Mouse (Mus musculus): Measurements from ENCODE around the gene Gm13278. TPM values are rescaled to one million over a fixed set of nuclear protein-coding genes. Genes with fewer than 3 reads are reported as not detected.
"Not testable (repeated sequence)": the region's sequence is repeated elsewhere in the genome, so short reads cannot be mapped to it uniquely, and the experiment has no call there.

Gm13278 gene
- polyA plus RNA-seq (2014; fragmentation: Nextera tagmentation; extraction: Ambion mirVana), result not detected in 2 replicates

DNA sequence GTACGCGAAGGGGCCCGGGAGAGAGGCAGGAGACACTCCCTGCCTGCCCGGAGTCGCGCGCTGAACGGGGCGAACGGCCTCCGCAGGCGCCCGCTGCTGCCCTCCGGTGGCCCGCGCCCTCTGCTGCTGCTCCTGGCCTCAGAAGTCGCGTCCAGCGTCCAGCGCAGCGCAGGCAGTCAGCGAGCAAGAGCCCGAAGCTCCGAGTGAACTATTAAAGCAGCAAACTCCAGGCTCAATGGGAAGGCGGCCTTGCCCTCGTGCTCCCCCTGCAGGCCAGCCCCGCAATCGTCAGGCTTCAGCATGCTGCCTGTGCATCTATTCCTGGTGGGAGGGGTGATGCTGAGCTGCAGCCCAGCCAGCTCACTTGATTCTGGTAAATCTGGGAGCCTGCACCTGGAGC is at the start of gene Gm13278:
Gm13278 (plus strand) TSS at position 301 of the 400 bp plus-strand sequence.
- not testable (repeated sequence) for H3K9ac ChIP-seq (ENCODE audit: low read depth, low read length); H3K27me3 ChIP-seq (ENCODE audit: control insufficient read depth, insufficient read depth, low read length); H3K9me3 ChIP-seq (ENCODE audit: control insufficient read depth, low read length); H3K27ac ChIP-seq (ENCODE audit: low read depth, low read length); DNase-seq (ENCODE audit: low spot score); H3K4me3 ChIP-seq (ENCODE audit: low read depth, low read length); ATAC-seq (ENCODE audit: low FRiP score); H3K36me3 ChIP-seq (ENCODE audit: control insufficient read depth, insufficient read depth, low read length); H3K4me2 ChIP-seq (replicated peaks; ENCODE audit: low read depth, low read length); H3K4me1 ChIP-seq (replicated peaks; ENCODE audit: control insufficient read depth, insufficient read depth, low read length)
- WGBS, result no CpG with 5 or more reads among the region's 28 CpGs

DNA sequence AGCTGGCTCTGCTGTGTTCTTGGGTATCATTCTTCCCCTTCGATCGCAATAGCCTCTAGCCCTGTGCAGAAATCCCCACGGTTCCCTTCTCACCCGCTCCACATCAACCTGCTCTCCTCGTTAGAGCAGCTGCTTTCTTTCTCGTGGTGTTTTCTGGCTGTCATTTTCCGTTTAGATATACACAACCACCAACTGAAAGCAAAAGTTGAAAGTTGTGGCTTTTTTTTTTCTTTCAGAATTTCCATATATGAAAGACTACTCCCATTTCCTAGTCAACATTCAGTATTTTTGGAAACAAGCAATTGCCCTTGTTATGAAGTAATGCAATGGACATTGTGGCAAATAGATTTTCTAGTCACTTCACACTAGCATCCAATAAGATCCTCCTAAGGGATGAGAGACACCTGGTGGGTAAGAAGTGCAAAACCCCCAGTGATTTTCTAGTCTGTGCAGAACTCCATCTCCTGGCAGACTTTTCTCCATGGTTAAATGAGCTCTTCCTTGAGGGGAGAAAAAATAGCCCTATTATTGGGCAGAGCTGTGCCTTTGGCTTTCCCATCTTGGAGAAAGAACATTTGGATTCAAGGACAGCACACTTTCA is 48.5 kb upstream of the Gm13278 start:
- no peak overlapping the region for H3K4me3 ChIP-seq (ENCODE audit: low read depth, low read length)
- DNase-seq (ENCODE audit: low spot score) (no peak), ATAC-seq (ENCODE audit: low FRiP score) (no peak)
- H3K27me3 ChIP-seq (ENCODE audit: control insufficient read depth, insufficient read depth, low read length), result no peaks in the 10 kb centered on the region
- H3K36me3 ChIP-seq (ENCODE audit: control insufficient read depth, insufficient read depth, low read length), result no peaks in the 10 kb centered on the region
- no peak overlapping the region for H3K4me2 ChIP-seq (replicated peaks; ENCODE audit: low read depth, low read length)
- H3K4me1 ChIP-seq (replicated peaks; ENCODE audit: control insufficient read depth, insufficient read depth, low read length), result no peaks in the 10 kb centered on the region
- H3K27ac ChIP-seq (ENCODE audit: low read depth, low read length), result no peak overlapping the region
- 82% methylated on average over 7 of the region's 7 CpGs for WGBS
- H3K9ac ChIP-seq (ENCODE audit: low read depth, low read length), result no peak overlapping the region
- no peaks in the 10 kb centered on the region for H3K9me3 ChIP-seq (ENCODE audit: control insufficient read depth, low read length)

DNA sequence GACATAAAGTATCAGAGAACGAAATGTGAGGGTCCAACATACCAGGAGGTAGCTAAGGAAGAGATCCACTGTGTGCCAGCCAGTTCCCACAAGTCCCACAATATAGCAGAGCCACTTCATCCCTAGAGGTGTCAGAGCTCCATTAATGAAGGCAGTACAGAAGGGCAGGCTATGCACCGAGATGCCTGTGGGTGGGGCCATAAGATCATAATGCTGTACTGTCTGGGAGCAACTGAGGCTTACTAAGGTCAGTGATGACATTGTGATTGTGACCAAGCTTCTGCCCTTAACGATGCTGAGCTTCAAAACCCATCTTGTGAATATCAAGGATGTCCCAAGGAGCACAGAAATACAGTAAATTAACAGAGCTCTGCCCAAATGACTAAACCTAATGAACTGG is 47.1 kb upstream of the Gm13278 start:
- ATAC-seq (ENCODE audit: low FRiP score) (no peak), DNase-seq (ENCODE audit: low spot score) (no peak)
- 80% methylated on average over 3 of the region's 3 CpGs for WGBS
- H3K4me3 ChIP-seq (ENCODE audit: low read depth, low read length), result no peak overlapping the region
- H3K4me2 ChIP-seq (replicated peaks; ENCODE audit: low read depth, low read length), result no peak overlapping the region
- no peak overlapping the region for H3K27ac ChIP-seq (ENCODE audit: low read depth, low read length)
- H3K9ac ChIP-seq (ENCODE audit: low read depth, low read length), result no peak overlapping the region
- H3K27me3 ChIP-seq (ENCODE audit: control insufficient read depth, insufficient read depth, low read length), result no peaks in the 10 kb centered on the region
- H3K9me3 ChIP-seq (ENCODE audit: control insufficient read depth, low read length), result no peaks in the 10 kb centered on the region
- no peaks in the 10 kb centered on the region for H3K36me3 ChIP-seq (ENCODE audit: control insufficient read depth, insufficient read depth, low read length)
- no peaks in the 10 kb centered on the region for H3K4me1 ChIP-seq (replicated peaks; ENCODE audit: control insufficient read depth, insufficient read depth, low read length)

DNA sequence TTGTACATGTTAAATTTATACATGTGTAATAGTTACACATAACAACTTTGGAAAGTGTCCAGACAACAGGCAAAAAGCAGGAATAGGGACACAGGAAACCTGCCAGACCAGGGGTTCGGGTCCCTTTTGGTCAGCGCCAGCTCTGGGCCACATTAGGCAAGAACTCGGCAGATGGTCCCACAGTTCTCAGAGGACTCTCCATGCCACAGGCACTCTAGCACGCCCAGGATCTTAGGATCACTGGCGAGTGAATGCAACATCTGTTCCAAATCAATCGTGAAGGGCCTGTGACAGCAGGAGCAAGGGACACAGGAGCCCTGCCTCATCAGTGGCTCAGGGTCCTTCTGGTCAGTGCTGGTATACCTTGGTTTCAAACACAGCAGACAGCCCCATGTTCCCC is 41.4 kb upstream of the Gm13278 start:
- no peaks in the 10 kb centered on the region for H3K9me3 ChIP-seq (ENCODE audit: control insufficient read depth, low read length)
- no peak overlapping the region for H3K9ac ChIP-seq (ENCODE audit: low read depth, low read length)
- H3K4me1 ChIP-seq (replicated peaks; ENCODE audit: control insufficient read depth, insufficient read depth, low read length), result no peaks in the 10 kb centered on the region
- no peaks in the 10 kb centered on the region for H3K27me3 ChIP-seq (ENCODE audit: control insufficient read depth, insufficient read depth, low read length)
- 60% methylated on average over 6 of the region's 6 CpGs for WGBS
- no peak for DNase-seq (ENCODE audit: low spot score)
- no peak overlapping the region for H3K27ac ChIP-seq (ENCODE audit: low read depth, low read length)
- no peak overlapping the region for H3K4me2 ChIP-seq (replicated peaks; ENCODE audit: low read depth, low read length)
- H3K4me3 ChIP-seq (ENCODE audit: low read depth, low read length), result no peak overlapping the region
- no peaks in the 10 kb centered on the region for H3K36me3 ChIP-seq (ENCODE audit: control insufficient read depth, insufficient read depth, low read length)
- no peak for ATAC-seq (ENCODE audit: low FRiP score)

DNA sequence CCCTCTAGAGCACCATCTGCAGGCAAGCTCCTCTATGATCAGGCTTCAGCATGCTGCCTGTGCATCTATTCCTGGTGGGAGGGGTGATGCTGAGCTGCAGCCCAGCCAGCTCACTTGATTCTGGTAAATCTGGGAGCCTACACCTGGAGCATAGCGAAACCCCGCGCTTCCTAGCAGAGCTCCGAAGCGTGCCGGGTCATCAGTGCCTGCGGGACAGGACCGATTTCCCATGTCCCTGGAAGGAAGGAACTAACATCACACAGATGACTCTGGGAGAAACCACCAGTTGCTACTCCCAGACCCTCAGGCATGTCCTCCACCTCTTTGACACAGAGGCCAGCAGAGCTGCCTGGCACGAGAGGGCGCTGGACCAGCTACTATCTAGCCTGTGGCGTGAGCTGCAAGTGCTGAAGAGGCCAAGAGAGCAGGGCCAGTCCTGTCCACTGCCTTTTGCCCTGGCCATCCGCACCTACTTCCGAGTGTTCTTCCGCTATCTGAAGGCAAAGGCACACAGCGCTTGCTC is 36.5 kb upstream of the Gm13278 start, which contains the start of gene Gm13271:
Gm13271 (plus strand) TSS at position 51 of the 523 bp plus-strand sequence.
- not testable (repeated sequence) for ATAC-seq (ENCODE audit: low FRiP score); H3K9ac ChIP-seq (ENCODE audit: low read depth, low read length); H3K36me3 ChIP-seq (ENCODE audit: control insufficient read depth, insufficient read depth, low read length); H3K27me3 ChIP-seq (ENCODE audit: control insufficient read depth, insufficient read depth, low read length); H3K27ac ChIP-seq (ENCODE audit: low read depth, low read length); H3K4me3 ChIP-seq (ENCODE audit: low read depth, low read length); H3K9me3 ChIP-seq (ENCODE audit: control insufficient read depth, low read length); DNase-seq (ENCODE audit: low spot score); H3K4me2 ChIP-seq (replicated peaks; ENCODE audit: low read depth, low read length); H3K4me1 ChIP-seq (replicated peaks; ENCODE audit: control insufficient read depth, insufficient read depth, low read length)
- 79% methylated on average over 15 of the region's 15 CpGs for WGBS

DNA sequence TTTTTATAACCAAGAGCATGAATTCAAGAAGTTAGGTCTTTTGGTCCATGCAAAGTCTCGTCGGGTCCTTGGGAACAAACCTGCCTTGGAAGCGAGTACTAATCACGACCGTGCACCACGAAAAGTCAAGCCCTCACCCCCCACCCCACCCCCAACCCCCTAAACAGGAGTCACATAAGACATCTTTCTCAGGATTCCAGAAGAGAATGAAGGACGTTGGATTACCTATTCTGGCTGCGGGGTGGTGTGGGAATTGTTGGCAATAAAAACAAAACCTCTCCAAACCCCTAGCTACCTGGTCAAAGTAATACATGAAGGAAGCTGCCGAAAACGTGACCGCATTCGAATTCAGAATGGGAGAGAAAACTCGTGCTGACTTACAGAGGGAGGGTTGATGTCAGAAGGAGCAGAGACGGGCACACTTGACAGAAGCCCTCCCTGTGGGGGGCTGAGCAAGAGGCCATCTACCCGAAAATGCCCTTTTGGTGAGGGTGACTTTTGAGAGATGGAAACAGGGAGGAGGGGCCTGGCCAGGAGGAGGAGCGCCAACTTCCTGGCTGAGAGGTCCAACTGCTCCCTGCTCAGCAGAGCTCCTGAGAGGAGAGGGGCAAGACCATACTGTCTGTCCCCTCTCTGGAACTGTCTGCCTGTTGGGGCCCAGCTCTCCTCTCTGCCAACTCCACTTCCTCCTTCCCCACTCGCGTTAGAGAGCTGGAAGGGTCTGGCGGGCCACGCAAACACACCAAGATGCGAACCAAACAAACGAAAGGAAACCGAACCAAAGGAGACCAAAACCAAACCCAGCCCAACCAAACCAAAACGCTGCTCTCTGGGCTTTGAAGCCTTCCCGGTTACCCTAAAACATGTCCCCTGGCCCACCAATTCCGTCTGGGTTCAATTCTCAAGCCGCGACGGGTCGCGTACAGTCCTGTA is 34.5 kb upstream of the Gm13278 start:
- H3K9me3 ChIP-seq (ENCODE audit: control insufficient read depth, low read length); H3K4me1 ChIP-seq (replicated peaks; ENCODE audit: control insufficient read depth, insufficient read depth, low read length); H3K27me3 ChIP-seq (ENCODE audit: control insufficient read depth, insufficient read depth, low read length); H3K9ac ChIP-seq (ENCODE audit: low read depth, low read length); H3K36me3 ChIP-seq (ENCODE audit: control insufficient read depth, insufficient read depth, low read length); ATAC-seq (ENCODE audit: low FRiP score): not testable (repeated sequence)
- H3K4me3 ChIP-seq (ENCODE audit: low read depth, low read length), result peak overlapping the region; percentile 44
- DNase-seq (ENCODE audit: low spot score), result peak; percentile 59
- H3K4me2 ChIP-seq (replicated peaks; ENCODE audit: low read depth, low read length), result peak overlapping the region; percentile 68
- 10% methylated on average over 28 of the region's 31 CpGs for WGBS
- peak overlapping the region; percentile 49 for H3K27ac ChIP-seq (ENCODE audit: low read depth, low read length)

DNA sequence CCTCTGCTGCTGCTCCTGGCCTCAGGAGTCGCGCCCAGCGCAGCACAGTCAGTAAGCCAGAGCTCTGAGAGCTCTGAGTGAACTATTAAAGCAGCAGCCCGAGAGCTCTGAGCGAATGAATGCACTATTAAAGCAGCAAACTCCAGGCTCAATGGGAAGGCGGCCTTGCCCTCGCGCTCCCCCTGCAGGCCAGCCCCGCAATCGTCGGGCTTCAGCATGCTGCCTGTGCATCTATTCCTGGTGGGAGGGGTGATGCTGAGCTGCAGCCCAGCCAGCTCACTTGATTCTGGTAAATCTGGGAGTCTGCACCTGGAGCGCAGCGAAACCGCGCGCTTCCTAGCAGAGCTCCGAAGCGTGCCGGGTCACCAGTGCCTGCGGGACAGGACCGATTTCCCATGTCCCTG is 33.7 kb upstream of the Gm13278 start:
- H3K4me1 ChIP-seq (replicated peaks; ENCODE audit: control insufficient read depth, insufficient read depth, low read length); H3K9ac ChIP-seq (ENCODE audit: low read depth, low read length); H3K36me3 ChIP-seq (ENCODE audit: control insufficient read depth, insufficient read depth, low read length); H3K9me3 ChIP-seq (ENCODE audit: control insufficient read depth, low read length); H3K27me3 ChIP-seq (ENCODE audit: control insufficient read depth, insufficient read depth, low read length): not testable (repeated sequence)
- peak overlapping the region; percentile 44 for H3K4me3 ChIP-seq (ENCODE audit: low read depth, low read length)
- under 1% methylated on average over 18 of the region's 21 CpGs for WGBS
- peak overlapping the region; percentile 68 for H3K4me2 ChIP-seq (replicated peaks; ENCODE audit: low read depth, low read length)
- H3K27ac ChIP-seq (ENCODE audit: low read depth, low read length), result peak overlapping the region; percentile 49
- DNase-seq (ENCODE audit: low spot score), result peak; percentile 81
- peak; percentile 100 for ATAC-seq (ENCODE audit: low FRiP score)

DNA sequence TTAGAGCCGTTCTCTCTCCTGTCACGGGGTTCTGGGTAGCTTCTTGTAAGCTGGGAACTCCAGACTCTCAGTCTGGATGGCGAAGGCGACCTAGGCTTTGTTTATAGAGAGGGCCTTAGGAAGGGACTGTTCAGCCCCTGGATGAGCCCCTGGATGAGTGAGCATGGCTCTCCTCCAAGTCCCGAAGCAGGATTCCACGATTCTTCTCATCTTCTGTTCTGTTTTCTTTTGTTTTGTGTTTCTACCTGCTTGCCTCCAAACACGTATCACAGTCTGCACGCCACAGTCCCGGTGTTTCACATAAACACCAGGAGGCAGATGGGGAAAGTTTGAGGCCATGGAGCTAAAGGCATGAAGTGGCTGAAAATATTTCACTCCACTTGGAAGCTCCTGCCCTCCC is 32.6 kb upstream of the Gm13278 start:
- H3K36me3 ChIP-seq (ENCODE audit: control insufficient read depth, insufficient read depth, low read length); DNase-seq (ENCODE audit: low spot score); H3K9me3 ChIP-seq (ENCODE audit: control insufficient read depth, low read length); ATAC-seq (ENCODE audit: low FRiP score); H3K27me3 ChIP-seq (ENCODE audit: control insufficient read depth, insufficient read depth, low read length); H3K4me3 ChIP-seq (ENCODE audit: low read depth, low read length); H3K4me1 ChIP-seq (replicated peaks; ENCODE audit: control insufficient read depth, insufficient read depth, low read length); H3K4me2 ChIP-seq (replicated peaks; ENCODE audit: low read depth, low read length); H3K9ac ChIP-seq (ENCODE audit: low read depth, low read length); H3K27ac ChIP-seq (ENCODE audit: low read depth, low read length): not testable (repeated sequence)
- WGBS, result 82% methylated on average over 9 of the region's 9 CpGs
